Mouse (Mus musculus) gastrocnemius, postnatal 25 days (tissue): Measurements from ENCODE around the gene Klhdc3. TPM values are rescaled to one million over a fixed set of nuclear protein-coding genes. Genes with fewer than 3 reads are reported as not detected.
A peak's percentile ranks its signal among the peaks of the same experiment; 100 is the strongest.

Experiments
- DNase-seq: peaks from one replicate; pipeline ENCODE4 v3.0.0; 2022
- total RNA-seq, 2 experiments: library from RNA; stranded (reverse); gene quantifications; 1 replicate in 1 of 2; 2 replicates in 1 of 2; pipeline ENCODE4 v1.2.3; 2021

The Klhdc3 gene
- total RNA-seq, 2 experiments from 2014 or later: 135 to 168 TPM

GRCm38 (mm10) chr17:46702506-46702905, 21.8 kb upstream of the Klhdc3 start:
- DNase-seq: no peak

GRCm38 (mm10) chr17:46702100-46702499, 21.4 kb upstream of the Klhdc3 start:
- DNase-seq: no peak

GRCm38 (mm10) chr17:46701489-46701888, 20.8 kb upstream of the Klhdc3 start:
- DNase-seq: no peak

- DNase-seq: no peak
Measured at GRCm38 (mm10) chr17:46699912-46700311, 19.2 kb upstream of the Klhdc3 start.

- no peak for DNase-seq
Measured at GRCm38 (mm10) chr17:46699245-46699644, 18.5 kb upstream of the Klhdc3 start.

GRCm38 (mm10) chr17:46698515-46698914, 17.8 kb upstream of the Klhdc3 start:
- no peak for DNase-seq

- DNase-seq: no peak
Measured at GRCm38 (mm10) chr17:46694517-46695063, 13.9 kb upstream of the Klhdc3 start.

- DNase-seq: no peak
Measured at GRCm38 (mm10) chr17:46691390-46691789, 10.7 kb upstream of the Klhdc3 start.

- DNase-seq: no peak
Measured at GRCm38 (mm10) chr17:46690665-46691064, 10.0 kb upstream of the Klhdc3 start.

- DNase-seq: no peak
Measured at GRCm38 (mm10) chr17:46685913-46686312, 5.2 kb upstream of the Klhdc3 start.

- no peak for DNase-seq
Measured at GRCm38 (mm10) chr17:46682654-46683389, 2.1 kb upstream of the Klhdc3 start.

GRCm38 (mm10) chr17:46681466-46682118, 878 bp upstream of the Klhdc3 start:
- no peak for DNase-seq

GRCm38 (mm10) chr17:46679843-46680759, 613 bp downstream of the Klhdc3 start:
- no peak for DNase-seq

GRCm38 (mm10) chr17:46678911-46679310, 1.8 kb downstream of the Klhdc3 start:
- DNase-seq: peak; percentile 72

- peak; percentile 79 for DNase-seq
Measured at GRCm38 (mm10) chr17:46678416-46678815, 2.3 kb downstream of the Klhdc3 start, which contains the start of gene Mea1. TSS of gene Mea1 (plus strand) at chr17:46678793.

GRCm38 (mm10) chr17:46674530-46675283, 6.0 kb downstream of the Klhdc3 start:
- no peak for DNase-seq

GRCm38 (mm10) chr17:46673850-46674529, 6.7 kb downstream of the Klhdc3 start, which contains the start of gene Rrp36:
TSS of gene Rrp36 (minus strand) at chr17:46674352.
- peak; percentile 91 for DNase-seq

- DNase-seq: no peak
Measured at GRCm38 (mm10) chr17:46669911-46670310, 10.8 kb downstream of the Klhdc3 start.

- DNase-seq: no peak
Measured at GRCm38 (mm10) chr17:46667712-46668111, 13.0 kb downstream of the Klhdc3 start.

GRCm38 (mm10) chr17:46662730-46663129, 18.0 kb downstream of the Klhdc3 start:
- DNase-seq: peak; percentile 64

- DNase-seq: no peak
Measured at GRCm38 (mm10) chr17:46661981-46662380, 18.7 kb downstream of the Klhdc3 start.
